In the genomic region with DNA sequence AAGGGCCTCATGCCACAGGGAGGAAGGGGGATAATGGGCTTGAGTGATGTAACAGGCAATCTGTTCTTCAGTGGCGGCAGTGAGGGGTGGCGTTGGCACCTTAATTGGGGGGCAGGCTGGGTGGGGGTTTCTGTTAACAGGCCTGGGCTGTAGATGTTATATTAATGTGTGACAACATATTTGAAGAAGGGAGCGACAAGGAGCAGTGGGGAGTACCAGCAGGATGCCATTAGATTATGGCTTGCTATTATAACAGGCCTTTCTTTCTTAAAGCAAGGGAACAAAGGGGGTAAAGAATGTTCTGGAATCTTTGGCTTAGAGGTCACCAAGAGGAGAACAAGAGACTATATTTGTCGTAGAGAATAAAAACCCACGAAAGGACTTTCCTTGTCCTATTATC, we compare ENCODE assay signal across 26 mouse cellular contexts. TPM values are rescaled to one million over a fixed set of nuclear protein-coding genes. Genes with fewer than 3 reads are reported as not detected.
A peak's percentile ranks its signal among the peaks of the same experiment; 100 is the strongest.
DNase-seq lines count a peak whose midpoint lies in the region; ATAC-seq and TF ChIP-seq lines count a peak whose summit lies in the region.
"Had no signal": no experiment of that assay in that cellular context is flagged by ENCODE, and none has a peak within 500 bp of the region (broad histone marks: within the 10 kb centered on the region; RNA-seq: fewer than 3 reads in every experiment).

No protein-coding gene starts in this region.

- TF ChIP-seq POLR2A in brain, embryonic 14.5 days (IDR thresholded peaks at IDR 0.05; ENCODE audit: borderline replicate concordance, extremely low read depth, insufficient read depth, insufficient read length, poor library complexity, severe bottlenecking) = no peak

- ATAC-seq in forebrain, embryonic 16.5 days = peak; percentile 14; the same call in 1 of the 2 replicates
- ATAC-seq in forebrain, embryonic 12.5 days (ENCODE audit: low FRiP score) = no peak
- no peak for ATAC-seq in intestine, embryonic 15.5 days
- ATAC-seq in intestine, embryonic 16.5 days = no peak
- ATAC-seq: activated CD4-positive, CD25-positive, alpha-beta regulatory T cell, adult 4 months; CD4-positive, CD25-positive, alpha-beta regulatory T cell, adult 4 months; hindbrain, embryonic 16.5 days; intestine, postnatal 0 days had no signal

- no peak overlapping the region for H3K9ac ChIP-seq in forebrain, embryonic 16.5 days (replicated peaks; ENCODE audit: low read depth, low read length)
- H3K9ac ChIP-seq in forebrain, embryonic 12.5 days = no peak overlapping the region
- H3K9ac ChIP-seq in intestine, embryonic 15.5 days = 0 out of 2 replicates have a peak overlapping the region, but pooled peaks have one; percentile 5
- H3K9ac ChIP-seq in intestine, embryonic 16.5 days (ENCODE audit: low read depth, low read length) = no peak overlapping the region
- H3K9ac ChIP-seq: embryonic facial prominence, embryonic 12.5 days; embryonic facial prominence, embryonic 15.5 days; hindbrain, embryonic 13.5 days had no signal

- H3K4me2 ChIP-seq in forebrain, embryonic 16.5 days (ENCODE audit: low read length) = no peak overlapping the region
- no peak overlapping the region for H3K4me2 ChIP-seq in forebrain, embryonic 12.5 days
- no peak overlapping the region for H3K4me2 ChIP-seq in intestine, embryonic 15.5 days (replicated peaks)
- H3K4me2 ChIP-seq in intestine, embryonic 16.5 days (ENCODE audit: low read depth, low read length) = no peak overlapping the region
- H3K4me2 ChIP-seq: embryonic facial prominence, embryonic 12.5 days; embryonic facial prominence, embryonic 15.5 days; heart, embryonic 11.5 days; hindbrain, embryonic 13.5 days had no signal

- peaks cover 19% of the 10 kb centered on the region for H3K4me1 ChIP-seq in forebrain, embryonic 16.5 days (replicated peaks; ENCODE audit: control insufficient read depth, insufficient read depth, low read length)
- peaks cover 14% of the 10 kb centered on the region for H3K4me1 ChIP-seq in forebrain, embryonic 12.5 days
- H3K4me1 ChIP-seq in intestine, embryonic 15.5 days (replicated peaks) = peaks cover 16% of the 10 kb centered on the region; the same call in 1 of the 2 replicates
- H3K4me1 ChIP-seq in intestine, embryonic 16.5 days (ENCODE audit: control insufficient read depth, insufficient read depth, low read length) = no peaks in the 10 kb centered on the region; the same call in none of the 2 replicates

- 15% methylated on average over 5 of the region's 5 CpGs for WGBS in forebrain, embryonic 16.5 days
- whole genome bisulfite sequencing in forebrain, embryonic 12.5 days = 17% methylated on average over 5 of the region's 5 CpGs
- WGBS in intestine, embryonic 15.5 days = 76% methylated on average over 5 of the region's 5 CpGs
- WGBS in intestine, embryonic 16.5 days = 68% methylated on average over 5 of the region's 5 CpGs

- DNase-seq in Muller cell, postnatal 12 days (ENCODE audit: inconsistent ontology term) = peak; percentile 3
- DNase-seq in brain, embryonic 14.5 days (ENCODE audit: low read depth) = peak; percentile 80
- DNase-seq in urinary bladder, postnatal 4 days (ENCODE audit: low spot score in 2 of 2) = no peak
- DNase-seq in natural killer cell, adult 2 months (ENCODE audit: low spot score in 2 of 2) = no peak
- DNase-seq: adrenal gland, adult 8-10 months; adrenal gland, postnatal 25 days; cerebellum, adult 2 months; cerebellum, adult 9-11 months; cerebellum, postnatal 25 days; gastrocnemius, postnatal 10 days; gastrocnemius, postnatal 36 days; heart, postnatal 36 days had no signal

- H3K27ac ChIP-seq in forebrain, embryonic 16.5 days (ENCODE audit: low read length) = no peak overlapping the region
- no peak overlapping the region for H3K27ac ChIP-seq in forebrain, embryonic 12.5 days
- no peak overlapping the region for H3K27ac ChIP-seq in intestine, embryonic 15.5 days
- H3K27ac ChIP-seq in intestine, embryonic 16.5 days (ENCODE audit: low read length) = no peak overlapping the region
- H3K27ac ChIP-seq: embryonic facial prominence, embryonic 12.5 days; embryonic facial prominence, embryonic 15.5 days; hindbrain, embryonic 10.5 days; hindbrain, embryonic 13.5 days had no signal

- no peak overlapping the region for H3K4me3 ChIP-seq in forebrain, embryonic 16.5 days (replicated peaks; ENCODE audit: low read length)
- H3K4me3 ChIP-seq in forebrain, embryonic 12.5 days (replicated peaks) = no peak overlapping the region
- H3K4me3 ChIP-seq in intestine, embryonic 15.5 days (replicated peaks) = no peak overlapping the region
- H3K4me3 ChIP-seq in intestine, embryonic 16.5 days (ENCODE audit: low read length) = no peak overlapping the region
- H3K4me3 ChIP-seq: embryonic facial prominence, embryonic 12.5 days; embryonic facial prominence, embryonic 15.5 days; hindbrain, embryonic 10.5 days; hindbrain, embryonic 13.5 days had no signal

- H3K9me3 ChIP-seq in forebrain, embryonic 16.5 days (ENCODE audit: control insufficient read depth, low read length) = no peaks in the 10 kb centered on the region
- H3K9me3 ChIP-seq in forebrain, embryonic 12.5 days = no peaks in the 10 kb centered on the region
- H3K9me3 ChIP-seq in intestine, embryonic 15.5 days = no peaks in the 10 kb centered on the region
- no peaks in the 10 kb centered on the region for H3K9me3 ChIP-seq in intestine, embryonic 16.5 days (ENCODE audit: control insufficient read depth, low read length)
- H3K9me3 ChIP-seq: embryonic facial prominence, embryonic 12.5 days; embryonic facial prominence, embryonic 15.5 days; hindbrain, embryonic 10.5 days; hindbrain, embryonic 13.5 days had no signal

- H3K27me3 ChIP-seq in forebrain, embryonic 16.5 days (replicated peaks; ENCODE audit: control insufficient read depth, insufficient read depth, low read length) = peaks cover 10% of the 10 kb centered on the region
- peaks cover 29% of the 10 kb centered on the region for H3K27me3 ChIP-seq in forebrain, embryonic 12.5 days
- H3K27me3 ChIP-seq in intestine, embryonic 15.5 days (replicated peaks) = no peaks in the 10 kb centered on the region; the same call in 1 of the 2 replicates
- H3K27me3 ChIP-seq in intestine, embryonic 16.5 days (replicated peaks; ENCODE audit: control insufficient read depth, insufficient read depth, low read length) = peaks cover 3% of the 10 kb centered on the region; the same call in 1 of the 2 replicates

- no peak for TF ChIP-seq CTCF in brain, embryonic 14.5 days (IDR thresholded peaks at IDR 0.05; ENCODE audit: borderline replicate concordance, extremely low read depth, insufficient read depth, insufficient read length)

- no peaks in the 10 kb centered on the region for H3K36me3 ChIP-seq in forebrain, embryonic 16.5 days (ENCODE audit: control insufficient read depth, insufficient read depth)
- H3K36me3 ChIP-seq in forebrain, embryonic 12.5 days (replicated peaks) = no peaks in the 10 kb centered on the region
- no peaks in the 10 kb centered on the region for H3K36me3 ChIP-seq in intestine, embryonic 15.5 days
- no peaks in the 10 kb centered on the region for H3K36me3 ChIP-seq in intestine, embryonic 16.5 days (ENCODE audit: control insufficient read depth, insufficient read depth, low read length)
- H3K36me3 ChIP-seq: embryonic facial prominence, embryonic 12.5 days; embryonic facial prominence, embryonic 15.5 days; hindbrain, embryonic 10.5 days; hindbrain, embryonic 13.5 days had no signal

RNA-seq across cellular contexts. Expression of a gene that starts 4.9 kb away (rescaled TPM):
- polyA plus RNA-seq in forebrain, embryonic 16.5 days (2015; fragmentation: Nextera tagmentation; extraction: Ambion mirVana) = 3.4 and 4.1 TPM in 2 replicates
- polyA plus RNA-seq in forebrain, embryonic 12.5 days (2016; fragmentation: Nextera tagmentation; extraction: Ambion mirVana) = 5.9 and 6.2 TPM in 2 replicates
- 7.1 and 7.6 TPM in 2 replicates for polyA plus RNA-seq in intestine, embryonic 15.5 days (2015; fragmentation: Nextera tagmentation; extraction: Ambion mirVana)
- 5.1 and 5.3 TPM in 2 replicates for polyA plus RNA-seq in intestine, embryonic 16.5 days (2015; fragmentation: Nextera tagmentation; extraction: Ambion mirVana)
- polyA plus RNA-seq in brain, embryonic 14.5 days (2012; rRNA removed) = 5.4 and 11.1 TPM in 2 replicates
- polyA plus RNA-seq: activated CD4-positive, CD25-positive, alpha-beta regulatory T cell, adult 4 months; C2C12; CD4-positive, CD25-positive, alpha-beta regulatory T cell, adult 4 months had no signal

Comparison
In these comparisons a context has a peak if more than half of its experiments do, and no peak if none do; other contexts are left out.
1. DNase-seq: peak in Muller cell, postnatal 12 days (single experiment) and brain, embryonic 14.5 days (single experiment); none in urinary bladder, postnatal 4 days (0 of 2) and natural killer cell, adult 2 months (0 of 2).